Mouse (Mus musculus) erythroblast, embryonic 14.5 days (primary cell): ENCODE measurements around the gene Il21r. TPM values are rescaled to one million over a fixed set of nuclear protein-coding genes. Genes with fewer than 3 reads are reported as not detected.

Experiments
- H3K27me3 ChIP-seq: 2 replicates; pipeline ENCODE4 v1.6.1; 2012; ENCODE audit warnings: inconsistent platforms; ENCODE audit not compliant: control insufficient read depth
- H3K36me3 ChIP-seq: 2 replicates; pipeline ENCODE4 v1.6.1; 2012; ENCODE audit warnings: mild to moderate bottlenecking, inconsistent platforms; ENCODE audit not compliant: control insufficient read depth
- H3K4me1 ChIP-seq: 2 replicates; pipeline ENCODE4 v1.6.1; 2012; ENCODE audit warnings: inconsistent platforms; ENCODE audit not compliant: control insufficient read depth
- H3K4me3 ChIP-seq: replicated peaks from 2 replicates; pipeline ENCODE3; 2012; ENCODE audit warnings: moderate library complexity, mild to moderate bottlenecking, inconsistent platforms
- H3K9me3 ChIP-seq: 2 replicates; pipeline ENCODE4 v1.6.1; 2012; ENCODE audit warnings: low read length, inconsistent platforms, mixed read lengths; ENCODE audit not compliant: control insufficient read depth
- GATA1 ChIP-seq: IDR thresholded peaks from 2 replicates; pipeline ENCODE4 v1.6.1; 2012; ENCODE audit warnings: low read length, inconsistent platforms, mixed read lengths
- TAL1 ChIP-seq: IDR thresholded peaks from 3 replicates; pipeline ENCODE4 v1.6.1; 2012; ENCODE audit warnings: low read length, inconsistent platforms, mixed read lengths
- polyA plus RNA-seq: library from polyadenylated mRNA; stranded (reverse); fragments of >175 nt; gene quantifications from 2 replicates; pipeline ENCODE4 v1.2.3, GENCODE M21; 2012

Il21r gene
- polyA plus RNA-seq, 1 experiment: 0.05 TPM

DNA sequence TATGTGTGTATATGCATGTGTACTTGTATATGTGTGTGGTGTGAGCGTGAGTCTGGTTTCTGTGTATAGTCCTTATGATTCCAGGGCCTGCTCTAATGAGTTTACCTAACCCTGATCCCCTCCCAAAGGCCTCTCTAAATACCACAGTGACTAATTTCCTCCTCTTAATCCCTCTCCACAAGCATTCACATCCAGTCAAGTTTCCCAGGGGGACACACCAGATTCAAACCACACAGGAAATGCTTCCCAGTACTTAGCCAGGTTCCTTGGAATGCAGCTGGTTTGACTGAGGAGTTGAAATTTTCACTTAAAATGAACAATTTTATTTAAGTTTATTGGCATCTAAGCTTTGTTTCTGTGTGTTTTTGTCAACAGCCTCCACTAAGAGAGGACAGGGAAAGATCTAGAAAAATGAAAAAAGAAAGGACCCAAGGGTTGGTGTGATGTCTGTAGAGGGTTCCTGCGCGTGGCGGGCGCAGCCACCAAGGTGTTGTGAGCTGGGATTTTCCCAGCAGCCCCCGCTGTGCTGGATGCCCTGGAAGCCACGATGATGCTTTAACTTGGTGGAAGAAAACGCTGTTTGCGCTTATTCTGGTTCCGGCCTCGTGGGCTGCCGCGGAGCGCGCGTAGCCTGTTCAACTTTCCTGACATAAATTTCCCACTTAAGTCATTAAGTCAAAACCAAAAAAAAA lies 22.5 kb upstream of the Il21r start:
- Histone ChIP-seq H3K36me3 (peaks cover 2% of the 10 kb centered on the region), H3K27me3 (peaks cover 19% of the 10 kb centered on the region), H3K9me3 (no peaks in the 10 kb centered on the region), H3K4me1 (peaks cover 10% of the 10 kb centered on the region), H3K4me3 (peak overlapping the region; percentile 65)
- TF ChIP-seq GATA1 (no peak), TAL1 (no peak)

- TF ChIP-seq GATA1 (no peak), TAL1 (no peak)
- Histone ChIP-seq H3K4me3 (peak overlapping the region; percentile 65), H3K9me3 (peaks cover 3% of the 10 kb centered on the region), H3K36me3 (no peaks in the 10 kb centered on the region), H3K27me3 (peaks cover 20% of the 10 kb centered on the region), H3K4me1 (peaks cover 10% of the 10 kb centered on the region)
These were observed 21.9 kb upstream of the Il21r start for GRCm38 (mm10) chr7:125581317-125581672.

DNA sequence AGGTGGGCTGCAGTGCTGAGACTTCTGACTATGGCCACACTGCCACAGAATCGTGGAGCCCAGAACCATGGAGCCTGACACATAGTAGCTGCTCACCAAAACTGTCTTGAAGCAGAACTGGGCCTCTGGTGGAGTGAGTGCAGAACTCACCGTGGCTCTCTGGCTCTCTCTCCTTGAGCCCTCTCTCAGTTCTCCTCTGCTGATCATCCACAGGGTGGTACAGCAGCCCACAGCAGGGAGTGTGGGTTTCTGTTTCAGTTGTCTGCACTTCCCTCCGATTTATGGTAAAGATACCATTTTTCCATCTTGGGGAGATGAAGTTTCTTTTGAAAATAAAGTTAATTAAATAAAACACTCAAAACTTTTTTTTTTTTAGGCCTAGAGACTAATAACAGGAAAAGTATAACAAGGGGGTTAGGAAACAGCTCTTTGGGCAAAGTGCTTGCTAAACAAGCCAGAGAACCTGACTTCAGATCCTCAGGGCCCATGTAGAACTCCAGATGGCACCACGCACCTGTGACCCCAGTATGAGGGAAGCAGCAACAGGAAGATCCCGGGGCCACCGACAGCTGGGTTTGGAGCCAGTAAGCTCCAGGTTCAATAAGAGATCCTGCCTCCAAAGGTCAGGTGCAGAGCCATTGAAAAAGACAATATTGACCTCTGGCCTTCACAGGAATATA lies 19.8 kb upstream of the Il21r start:
- Histone ChIP-seq H3K36me3 (no peaks in the 10 kb centered on the region), H3K9me3 (peaks cover 6% of the 10 kb centered on the region), H3K27me3 (peaks cover 22% of the 10 kb centered on the region), H3K4me3 (no peak overlapping the region), H3K4me1 (peaks cover 8% of the 10 kb centered on the region)
- TF ChIP-seq TAL1: no peak

DNA sequence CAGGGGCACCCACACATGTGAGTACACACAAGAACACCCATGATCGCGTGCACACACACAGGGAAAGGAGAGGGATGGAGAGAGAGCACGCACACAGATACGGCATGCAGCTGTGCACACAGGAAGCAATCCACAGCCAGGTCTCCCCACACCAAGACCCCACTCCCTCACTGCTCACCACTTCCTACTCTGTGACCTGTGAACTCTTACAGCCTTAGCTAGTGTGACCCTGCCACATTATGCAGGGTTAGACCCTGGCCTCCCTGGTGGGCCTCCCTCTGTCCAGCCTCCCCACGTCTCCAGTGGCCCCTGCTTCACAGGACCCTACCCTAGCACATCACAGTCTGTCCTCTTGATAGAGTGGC lies 19.2 kb upstream of the Il21r start:
- no peak for TF ChIP-seq GATA1
- no peak for TF ChIP-seq TAL1
- Histone ChIP-seq H3K27me3 (peaks cover 21% of the 10 kb centered on the region), H3K4me1 (peaks cover 8% of the 10 kb centered on the region), H3K36me3 (no peaks in the 10 kb centered on the region), H3K9me3 (peaks cover 6% of the 10 kb centered on the region), H3K4me3 (no peak overlapping the region)

DNA sequence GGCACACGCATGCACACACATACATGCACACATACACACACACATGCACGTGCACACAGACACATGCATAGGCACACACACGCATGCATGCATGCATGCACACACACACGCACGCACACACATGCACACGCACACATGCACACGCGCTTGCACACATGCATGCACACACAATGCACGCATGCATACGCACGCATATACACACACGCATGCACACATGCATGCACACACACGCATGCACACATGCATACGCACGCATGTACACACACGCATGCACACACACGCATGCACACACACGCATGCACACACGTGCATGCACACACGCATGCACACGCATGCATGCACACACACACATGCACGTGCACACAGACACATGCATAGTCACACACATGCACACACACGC lies 16.9 kb upstream of the Il21r start:
- H3K4me3 ChIP-seq: no peak overlapping the region
- H3K27me3 ChIP-seq: peaks cover 5% of the 10 kb centered on the region
- no peak for TF ChIP-seq GATA1
- no peak for TF ChIP-seq TAL1
- H3K4me1 ChIP-seq: peaks cover 3% of the 10 kb centered on the region
- H3K9me3 ChIP-seq: peaks cover 6% of the 10 kb centered on the region
- H3K36me3 ChIP-seq: no peaks in the 10 kb centered on the region

- H3K36me3 ChIP-seq: no peaks in the 10 kb centered on the region
- peaks cover 6% of the 10 kb centered on the region for H3K9me3 ChIP-seq
- TF ChIP-seq GATA1 (no peak), TAL1 (no peak)
- no peak overlapping the region for H3K4me3 ChIP-seq
- no peaks in the 10 kb centered on the region for H3K4me1 ChIP-seq
- peaks cover 3% of the 10 kb centered on the region for H3K27me3 ChIP-seq
These were observed 14.5 kb upstream of the Il21r start for GRCm38 (mm10) chr7:125588721-125589120.

- H3K9me3 ChIP-seq: peaks cover 6% of the 10 kb centered on the region
These were observed 13.3 kb upstream of the Il21r start for GRCm38 (mm10) chr7:125589896-125590295.

GRCm38 (mm10) chr7:125593831-125594230 lies 9.4 kb upstream of the Il21r start:
- Histone ChIP-seq H3K4me1 (no peaks in the 10 kb centered on the region), H3K36me3 (no peaks in the 10 kb centered on the region), H3K4me3 (no peak overlapping the region), H3K9me3 (no peaks in the 10 kb centered on the region), H3K27me3 (no peaks in the 10 kb centered on the region)
- TF ChIP-seq TAL1: no peak
- TF ChIP-seq GATA1: no peak

More at GRCm38 (mm10) chr7:125589896-125590295, 13.3 kb upstream of the Il21r start:
- peaks cover 3% of the 10 kb centered on the region; the same call in 1 of the 2 replicates for H3K27me3 ChIP-seq
- H3K4me3 ChIP-seq: no peak overlapping the region
- no peaks in the 10 kb centered on the region for H3K4me1 ChIP-seq
- no peak for TF ChIP-seq GATA1
- no peak for TF ChIP-seq TAL1
- H3K36me3 ChIP-seq: no peaks in the 10 kb centered on the region

DNA sequence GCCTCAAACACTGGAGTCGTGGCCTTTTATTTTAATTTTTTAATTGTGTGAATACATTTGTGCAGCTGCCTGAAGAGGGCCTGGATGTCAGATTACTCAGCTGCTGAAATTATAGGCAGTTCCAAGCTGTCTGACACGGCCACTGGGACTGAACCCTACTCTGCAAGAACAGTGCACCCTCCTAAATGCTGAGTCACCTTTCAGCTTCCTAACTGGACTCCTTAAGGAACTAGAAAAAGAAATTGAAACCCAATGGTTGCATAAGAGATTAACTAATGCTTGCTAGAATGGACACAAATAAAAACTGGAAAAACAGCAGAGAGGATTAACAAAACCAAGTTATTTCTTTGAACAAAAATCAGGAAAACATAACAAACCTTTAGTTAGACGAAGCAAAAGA lies 6.8 kb upstream of the Il21r start:
- Histone ChIP-seq H3K4me1 (no peaks in the 10 kb centered on the region), H3K9me3 (no peaks in the 10 kb centered on the region), H3K27me3 (no peaks in the 10 kb centered on the region), H3K4me3 (no peak overlapping the region), H3K36me3 (no peaks in the 10 kb centered on the region)
- no peak for TF ChIP-seq GATA1
- TF ChIP-seq TAL1: no peak

GRCm38 (mm10) chr7:125597083-125597482 lies 6.1 kb upstream of the Il21r start:
- no peak for TF ChIP-seq TAL1
- TF ChIP-seq GATA1: no peak
- Histone ChIP-seq H3K4me1 (no peaks in the 10 kb centered on the region), H3K9me3 (no peaks in the 10 kb centered on the region), H3K27me3 (no peaks in the 10 kb centered on the region), H3K4me3 (no peak overlapping the region), H3K36me3 (no peaks in the 10 kb centered on the region)
